Mouse (Mus musculus) left cerebral cortex, postnatal 25 days (tissue): ENCODE measurements around the gene Macrod2. TPM values are rescaled to one million over a fixed set of nuclear protein-coding genes. Genes with fewer than 3 reads are reported as not detected.

Experiments used
- DNase-seq, 2 experiments: peaks; one replicate each; pipeline ENCODE4 v3.0.0; 2022; ENCODE audit warnings: low spot score in 2 of 2, mixed read lengths in 1 of 2
- intact Hi-C: fragments of 180-260 bp; cut with DNase I; formaldehyde crosslinking; loops from one replicate; pipeline ENCODE4 v1.15.1; 2025
- total RNA-seq, 2 experiments: library from RNA; stranded (reverse); gene quantifications; 2 replicates each; pipeline ENCODE4 v1.2.3; 2021

Macrod2 gene
- total RNA-seq, 2 experiments from 2014 or later: 50.3 to 61.6 TPM

- no peak for DNase-seq
- intact Hi-C loops: no loop called here
Measured at GRCm38 (mm10) chr2:141913486-141913885, 1518.4 kb downstream of the Macrod2 start.

- intact Hi-C loops: no loop called here
- no peak for DNase-seq
Measured at GRCm38 (mm10) chr2:141913894-141914293, 1518.8 kb downstream of the Macrod2 start.

GRCm38 (mm10) chr2:141920377-141920992 lies 1525.4 kb downstream of the Macrod2 start:
- no peak for DNase-seq
- intact Hi-C loops: no loop called here

GRCm38 (mm10) chr2:141935130-141935529 lies 1540.0 kb downstream of the Macrod2 start:
- peak in 1 of 2 experiments; percentile 33 for DNase-seq
- intact Hi-C loops: no loop called here

GRCm38 (mm10) chr2:141954795-141955194 lies 1559.7 kb downstream of the Macrod2 start:
- intact Hi-C loops: no loop called here
- no peak for DNase-seq

GRCm38 (mm10) chr2:141955197-141955596 lies 1560.1 kb downstream of the Macrod2 start:
- no peak for DNase-seq

GRCm38 (mm10) chr2:141962868-141963267 lies 1567.8 kb downstream of the Macrod2 start:
- intact Hi-C loops: no loop called here
- no peak for DNase-seq

More at GRCm38 (mm10) chr2:141955197-141955596, 1560.1 kb downstream of the Macrod2 start:
- intact Hi-C loops: no loop called here

GRCm38 (mm10) chr2:141983664-141984395 lies 1588.7 kb downstream of the Macrod2 start:
- intact Hi-C loops: no loop called here
- DNase-seq: no peak

GRCm38 (mm10) chr2:141998901-141999300 lies 1603.8 kb downstream of the Macrod2 start:
- DNase-seq: peak in 1 of 2 experiments; percentile 48
- intact Hi-C loops: no loop called here

- no peak for DNase-seq
- intact Hi-C loops: no loop called here
Measured at GRCm38 (mm10) chr2:142024534-142025155, 1629.5 kb downstream of the Macrod2 start.

- intact Hi-C loops: no loop called here
- DNase-seq: no peak
Measured at GRCm38 (mm10) chr2:142026721-142027120, 1631.6 kb downstream of the Macrod2 start.

GRCm38 (mm10) chr2:142030756-142031646 lies 1635.9 kb downstream of the Macrod2 start:
- no peak for DNase-seq
- intact Hi-C loops: no loop called here

GRCm38 (mm10) chr2:142055576-142055975 lies 1660.5 kb downstream of the Macrod2 start:
- intact Hi-C loops: no loop called here

GRCm38 (mm10) chr2:142057889-142058750 lies 1663.0 kb downstream of the Macrod2 start:
- peak; percentile 7 to 18 for DNase-seq
- intact Hi-C loops: no loop called here

More at GRCm38 (mm10) chr2:142055576-142055975, 1660.5 kb downstream of the Macrod2 start:
- no peak for DNase-seq

- DNase-seq: no peak
- intact Hi-C loops: no loop called here
Measured at GRCm38 (mm10) chr2:142058751-142059090, 1663.6 kb downstream of the Macrod2 start.

GRCm38 (mm10) chr2:142108947-142109346 lies 1713.8 kb downstream of the Macrod2 start:
- no peak for DNase-seq
- intact Hi-C loops: no loop called here

GRCm38 (mm10) chr2:142116623-142117022 lies 1721.5 kb downstream of the Macrod2 start:
- no peak for DNase-seq
- intact Hi-C loops: no loop called here

- no peak for DNase-seq
- intact Hi-C loops: no loop called here
Measured at GRCm38 (mm10) chr2:142128109-142128508, 1733.0 kb downstream of the Macrod2 start.

GRCm38 (mm10) chr2:142129166-142129565 lies 1734.1 kb downstream of the Macrod2 start:
- DNase-seq: no peak
- intact Hi-C loops: no loop called here
